Mouse (Mus musculus) forebrain, postnatal 0 days (tissue): ENCODE measurements at regions not wholly inside any gene's neighbourhood (a gene's known extent, or its start where the extent isn't known, plus 50 kb on each side); places are given as distances from the start of the nearest gene placed in this dataset.

ENCODE experiments used
- ATAC-seq: fragments of 200-750 bp; cut with Nextera tagmentation; 2 replicates; pipeline ENCODE4 v1.8.0; 2017; ENCODE audit warnings: mild to moderate bottlenecking, moderate library complexity
- DNase-seq: peaks from one replicate; pipeline ENCODE4 v3.0.0-alpha.2; 2015
- H3K27ac ChIP-seq: fragments of 300-500 bp; sonication (generic); 2 replicates; pipeline ENCODE4 v1.5.1; 2014; ENCODE audit warnings: low read depth, mild to moderate bottlenecking, antibody characterized with exemption, low read length, moderate library complexity, mixed read lengths
- H3K27me3 ChIP-seq: fragments of 300-500 bp; sonication (generic); 2 replicates; pipeline ENCODE4 v1.6.1; 2014; ENCODE audit warnings: mild to moderate bottlenecking, low read length, mixed read lengths; ENCODE audit not compliant: insufficient read depth
- H3K36me3 ChIP-seq: fragments of 300-500 bp; sonication (generic); 2 replicates; pipeline ENCODE4 v1.6.1; 2014; ENCODE audit warnings: mild to moderate bottlenecking, moderate library complexity; ENCODE audit not compliant: insufficient read depth
- H3K4me1 ChIP-seq: fragments of 300-500 bp; sonication (generic); 2 replicates; pipeline ENCODE4 v1.6.1; 2014; ENCODE audit warnings: antibody characterized with exemption; ENCODE audit not compliant: insufficient read depth
- H3K4me2 ChIP-seq: fragments of 300-500 bp; sonication (generic); 2 replicates; pipeline ENCODE4 v1.6.1; 2014; ENCODE audit warnings: low read depth, mild to moderate bottlenecking, moderate library complexity
- H3K4me3 ChIP-seq: fragments of 300-500 bp; sonication (generic); 2 replicates; pipeline ENCODE4 v1.5.1; 2014; ENCODE audit warnings: low read depth, low read length, mixed read lengths
- H3K9ac ChIP-seq: fragments of 300-500 bp; sonication (generic); 2 replicates; pipeline ENCODE4 v1.6.1; 2014; ENCODE audit warnings: mild to moderate bottlenecking
- H3K9me3 ChIP-seq: fragments of 300-500 bp; sonication (generic); 2 replicates; pipeline ENCODE4 v1.6.1; 2016; ENCODE audit warnings: low read length
- CTCF ChIP-seq: sonication (generic); IDR thresholded peaks from 2 replicates; pipeline ENCODE4 v1.5.1; 2016; ENCODE audit warnings: antibody characterized with exemption, control low read depth, low read depth
- WGBS: fragments of 180-500 bp; shearing (Covaris S2); extraction: QIAGEN DNeasy Blood & Tissue Kit; methylation state at CpG from one replicate; pipeline ENCODE4 v1.1.7; 2014; 5-methylcytosine and 5-hydroxymethylcytosine counted together

GRCm38 (mm10) chr12:51001096-51001495 is 346.8 kb upstream of the G2e3 start:
- no peak for TF ChIP-seq CTCF

GRCm38 (mm10) chr12:51000281-51001075 is 347.4 kb upstream of the G2e3 start:
- ATAC-seq (no peak), DNase-seq (peak; percentile 77)
- WGBS, result 21% methylated on average over 18 of the region's 18 CpGs
- Histone ChIP-seq H3K9me3 (no peaks in the 10 kb centered on the region), H3K27me3 (no peaks in the 10 kb centered on the region), H3K4me2 (peak overlapping the region; percentile 38), H3K36me3 (no peaks in the 10 kb centered on the region), H3K27ac (peak overlapping the region; percentile 85), H3K9ac (peak overlapping the region; percentile 47; the same call in 1 of the 2 replicates), H3K4me1 (peaks cover 30% of the 10 kb centered on the region), H3K4me3 (peak overlapping the region; percentile 5; the same call in 1 of the 2 replicates)
- TF ChIP-seq CTCF, result no peak

More at GRCm38 (mm10) chr12:51001096-51001495, 346.8 kb upstream of the G2e3 start:
- WGBS, result 14% methylated on average over 4 of the region's 4 CpGs
- ATAC-seq (no peak), DNase-seq (no peak)
- Histone ChIP-seq H3K27me3 (no peaks in the 10 kb centered on the region), H3K27ac (peak overlapping the region; percentile 85), H3K9ac (peak overlapping the region; percentile 47; the same call in 1 of the 2 replicates), H3K4me2 (peak overlapping the region; percentile 38), H3K4me3 (no peak overlapping the region), H3K9me3 (no peaks in the 10 kb centered on the region), H3K4me1 (peaks cover 30% of the 10 kb centered on the region), H3K36me3 (no peaks in the 10 kb centered on the region)

GRCm38 (mm10) chr12:50999295-51000237 is 348.3 kb upstream of the G2e3 start:
- Histone ChIP-seq H3K4me1 (peaks cover 30% of the 10 kb centered on the region), H3K27ac (peak overlapping the region; percentile 85), H3K9me3 (no peaks in the 10 kb centered on the region), H3K36me3 (no peaks in the 10 kb centered on the region), H3K27me3 (no peaks in the 10 kb centered on the region), H3K4me2 (no peak overlapping the region; the same call in none of the 2 replicates), H3K9ac (no peak overlapping the region), H3K4me3 (no peak overlapping the region)
- peak; percentile 95 for TF ChIP-seq CTCF
- 16% methylated on average over 20 of the region's 20 CpGs for WGBS
- ATAC-seq, result peak; percentile 84
- DNase-seq, result peak; percentile 96

- Histone ChIP-seq H3K9me3 (no peaks in the 10 kb centered on the region), H3K27ac (no peak overlapping the region), H3K4me2 (no peak overlapping the region), H3K9ac (no peak overlapping the region), H3K4me1 (peaks cover 12% of the 10 kb centered on the region), H3K27me3 (no peaks in the 10 kb centered on the region), H3K36me3 (no peaks in the 10 kb centered on the region), H3K4me3 (no peak overlapping the region)
- ATAC-seq, result no peak
- WGBS, result 45% methylated on average over 1 of the region's 1 CpGs
- TF ChIP-seq CTCF, result no peak
- DNase-seq, result no peak
Measured at GRCm38 (mm10) chr12:50995664-50996063, 346.8 kb upstream of the Prkd1 start.

GRCm38 (mm10) chr12:50989561-50990325 is 340.8 kb upstream of the Prkd1 start:
- H3K9ac ChIP-seq, result no peak overlapping the region
- 19% methylated on average over 12 of the region's 12 CpGs for WGBS
- H3K36me3 ChIP-seq, result no peaks in the 10 kb centered on the region
- TF ChIP-seq CTCF, result no peak
- peak overlapping the region; percentile 15; the same call in 1 of the 2 replicates for H3K4me2 ChIP-seq
- peak overlapping the region; percentile 50 for H3K27ac ChIP-seq
- peak; percentile 67 for DNase-seq
- ATAC-seq, result peak; percentile 93
- H3K4me3 ChIP-seq, result no peak overlapping the region
- no peaks in the 10 kb centered on the region for H3K9me3 ChIP-seq
- H3K4me1 ChIP-seq, result peaks cover 3% of the 10 kb centered on the region; the same call in 1 of the 2 replicates
- H3K27me3 ChIP-seq, result no peaks in the 10 kb centered on the region

GRCm38 (mm10) chr12:50981318-50981717 is 332.4 kb upstream of the Prkd1 start:
- Histone ChIP-seq H3K9ac (no peak overlapping the region), H3K36me3 (no peaks in the 10 kb centered on the region), H3K4me1 (no peaks in the 10 kb centered on the region), H3K4me2 (no peak overlapping the region), H3K27ac (no peak overlapping the region), H3K9me3 (no peaks in the 10 kb centered on the region), H3K27me3 (no peaks in the 10 kb centered on the region), H3K4me3 (no peak overlapping the region)
- ATAC-seq (no peak), DNase-seq (no peak)
- WGBS, result 82% methylated on average over 5 of the region's 5 CpGs
- TF ChIP-seq CTCF, result no peak
